Mouse (Mus musculus) intestine, postnatal 0 days (tissue): ENCODE measurements around the gene Osbpl11. TPM values are rescaled to one million over a fixed set of nuclear protein-coding genes. Genes with fewer than 3 reads are reported as not detected.

Source experiments
- ATAC-seq: fragments of 200-750 bp; cut with Nextera tagmentation; 2 replicates; pipeline ENCODE4 v1.8.0; 2017; ENCODE audit warnings: mild to moderate bottlenecking, moderate TSS enrichment, moderate library complexity
- H3K27ac ChIP-seq: fragments of 300-500 bp; sonication (generic); 2 replicates; pipeline ENCODE4 v1.5.1; 2014; ENCODE audit warnings: mild to moderate bottlenecking, low read depth, low read length, moderate library complexity
- H3K27me3 ChIP-seq: fragments of 300-500 bp; sonication (generic); replicated peaks from 2 replicates; pipeline ENCODE4 v1.6.1; 2014; ENCODE audit warnings: low read length, mixed read lengths; ENCODE audit not compliant: control insufficient read depth, insufficient read depth
- H3K36me3 ChIP-seq: fragments of 300-500 bp; sonication (generic); 2 replicates; pipeline ENCODE4 v1.6.1; 2014; ENCODE audit warnings: mild to moderate bottlenecking, moderate library complexity; ENCODE audit not compliant: control insufficient read depth, insufficient read depth
- H3K4me1 ChIP-seq: fragments of 300-500 bp; sonication (generic); replicated peaks from 2 replicates; pipeline ENCODE4 v1.6.1; 2014; ENCODE audit warnings: antibody characterized with exemption, low read length, mixed read lengths; ENCODE audit not compliant: control insufficient read depth, insufficient read depth
- H3K4me2 ChIP-seq: fragments of 300-500 bp; sonication (generic); replicated peaks from 2 replicates; pipeline ENCODE4 v1.6.1; 2014; ENCODE audit warnings: low read depth, mild to moderate bottlenecking, moderate library complexity
- H3K4me3 ChIP-seq: fragments of 300-500 bp; sonication (generic); 2 replicates; pipeline ENCODE4 v1.5.1; 2014; ENCODE audit warnings: low read depth, low read length
- H3K9ac ChIP-seq: fragments of 300-500 bp; sonication (generic); 2 replicates; pipeline ENCODE4 v1.6.1; 2014; ENCODE audit warnings: mild to moderate bottlenecking, low read depth, low read length
- H3K9me3 ChIP-seq: fragments of 300-500 bp; sonication (generic); 2 replicates; pipeline ENCODE4 v1.6.1; 2016; ENCODE audit warnings: mixed run types; ENCODE audit not compliant: control insufficient read depth
- CTCF ChIP-seq: sonication (generic); IDR thresholded peaks from 2 replicates; pipeline ENCODE4 v1.5.1; 2016; ENCODE audit warnings: low read depth, mild to moderate bottlenecking, control low read depth, antibody characterized with exemption, moderate library complexity
- WGBS: fragments of 180-500 bp; shearing (Covaris S2); extraction: QIAGEN DNeasy Blood & Tissue Kit; methylation state at CpG from one replicate; pipeline ENCODE4 v1.1.7; 2014; 5-methylcytosine and 5-hydroxymethylcytosine counted together
- polyA plus RNA-seq: library from polyadenylated mRNA; unstranded; fragments of >200 nt; fragmentation: Nextera tagmentation; extraction: Ambion mirVana; gene quantifications from 2 replicates; pipeline ENCODE4 v1.2.1, GENCODE M21; 2015

Osbpl11 gene
- polyA plus RNA-seq, 1 experiment from 2014 or later = 9.2 TPM

DNA sequence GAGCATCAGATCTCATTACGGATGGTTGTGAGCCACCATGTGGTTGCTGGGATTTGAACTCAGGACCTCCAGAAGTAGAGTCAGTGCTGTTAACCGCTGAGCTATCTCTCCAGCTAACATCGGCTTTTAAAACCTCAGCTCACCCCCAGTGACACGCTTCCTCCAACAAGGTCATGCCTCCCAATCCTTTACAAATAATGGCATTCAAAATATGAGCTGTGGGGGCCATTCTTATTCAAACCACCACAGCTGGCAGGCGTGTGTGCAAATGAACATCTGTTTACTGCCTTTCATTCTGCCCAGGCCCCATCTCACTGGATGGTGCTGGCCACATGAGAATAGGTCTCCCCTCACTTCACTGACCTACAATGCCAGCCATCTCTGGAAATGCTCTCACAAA lies 61.7 kb downstream of the Osbpl11 start:
- no peaks in the 10 kb centered on the region for H3K4me1 ChIP-seq
- H3K36me3 ChIP-seq = peaks cover 25% of the 10 kb centered on the region
- WGBS = 91% methylated on average over 5 of the region's 5 CpGs
- H3K27me3 ChIP-seq = no peaks in the 10 kb centered on the region
- no peak for TF ChIP-seq CTCF
- ATAC-seq = no peak
- no peak overlapping the region for H3K27ac ChIP-seq
- H3K4me2 ChIP-seq = no peak overlapping the region
- no peak overlapping the region for H3K4me3 ChIP-seq
- H3K9ac ChIP-seq = no peak overlapping the region
- no peaks in the 10 kb centered on the region for H3K9me3 ChIP-seq

DNA sequence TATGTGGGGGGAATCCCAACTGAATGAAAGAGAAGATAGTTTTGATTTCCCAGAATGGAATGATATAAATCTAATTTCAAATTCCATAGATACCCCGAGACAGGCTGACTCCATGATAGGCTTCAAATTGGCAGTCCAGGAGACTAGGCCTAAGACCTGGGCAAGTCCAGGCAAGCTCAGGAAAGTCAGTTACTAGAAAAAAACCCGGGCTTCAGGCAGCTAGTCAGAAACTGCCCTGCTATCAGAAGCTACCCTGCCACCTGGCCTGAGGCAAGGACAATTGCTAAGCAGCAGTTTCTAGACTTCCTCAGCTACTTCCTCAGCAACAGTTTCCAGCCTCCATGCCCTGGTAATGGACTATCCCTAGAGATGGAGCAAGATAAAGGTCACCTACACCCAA lies 62.1 kb downstream of the Osbpl11 start:
- Histone ChIP-seq H3K9ac (no peak overlapping the region), H3K9me3 (no peaks in the 10 kb centered on the region), H3K4me1 (no peaks in the 10 kb centered on the region), H3K4me2 (no peak overlapping the region), H3K36me3 (peaks cover 22% of the 10 kb centered on the region), H3K4me3 (no peak overlapping the region), H3K27me3 (no peaks in the 10 kb centered on the region), H3K27ac (no peak overlapping the region)
- no peak for TF ChIP-seq CTCF
- no peak for ATAC-seq
- WGBS = 76% methylated on average over 2 of the region's 2 CpGs

DNA sequence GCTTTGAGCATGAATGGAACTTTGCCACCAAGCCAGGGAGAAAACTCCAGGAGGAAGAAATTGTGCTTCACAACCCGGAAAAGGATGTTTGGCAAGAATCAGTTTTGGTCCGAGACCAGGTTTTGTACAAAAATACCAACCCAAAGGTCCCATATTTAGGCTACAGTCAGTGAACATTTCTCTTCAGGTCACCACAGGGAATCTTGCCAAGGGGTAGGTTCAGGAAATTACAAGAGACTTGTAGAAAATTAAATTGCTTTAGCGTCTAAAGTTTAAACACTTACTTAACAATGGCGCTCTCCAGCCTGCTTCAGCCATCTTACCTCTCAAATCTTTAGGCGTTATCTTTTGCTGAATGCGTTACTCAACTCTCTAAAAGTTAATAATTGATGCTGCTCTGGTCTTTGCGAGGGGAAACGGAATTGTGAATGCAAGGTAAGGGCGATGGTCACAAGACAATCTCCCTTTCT lies 65.8 kb downstream of the Osbpl11 start:
- no peak for TF ChIP-seq CTCF
- H3K4me1 ChIP-seq = no peaks in the 10 kb centered on the region
- peak; percentile 68 for ATAC-seq
- H3K9me3 ChIP-seq = no peaks in the 10 kb centered on the region
- peak overlapping the region; percentile 97 for H3K9ac ChIP-seq
- no peaks in the 10 kb centered on the region for H3K27me3 ChIP-seq
- peak overlapping the region; percentile 97 for H3K27ac ChIP-seq
- no peaks in the 10 kb centered on the region for H3K36me3 ChIP-seq
- 4% methylated on average over 9 of the region's 9 CpGs for WGBS
- H3K4me2 ChIP-seq = peak overlapping the region; percentile 71
- H3K4me3 ChIP-seq = peak overlapping the region; percentile 89

DNA sequence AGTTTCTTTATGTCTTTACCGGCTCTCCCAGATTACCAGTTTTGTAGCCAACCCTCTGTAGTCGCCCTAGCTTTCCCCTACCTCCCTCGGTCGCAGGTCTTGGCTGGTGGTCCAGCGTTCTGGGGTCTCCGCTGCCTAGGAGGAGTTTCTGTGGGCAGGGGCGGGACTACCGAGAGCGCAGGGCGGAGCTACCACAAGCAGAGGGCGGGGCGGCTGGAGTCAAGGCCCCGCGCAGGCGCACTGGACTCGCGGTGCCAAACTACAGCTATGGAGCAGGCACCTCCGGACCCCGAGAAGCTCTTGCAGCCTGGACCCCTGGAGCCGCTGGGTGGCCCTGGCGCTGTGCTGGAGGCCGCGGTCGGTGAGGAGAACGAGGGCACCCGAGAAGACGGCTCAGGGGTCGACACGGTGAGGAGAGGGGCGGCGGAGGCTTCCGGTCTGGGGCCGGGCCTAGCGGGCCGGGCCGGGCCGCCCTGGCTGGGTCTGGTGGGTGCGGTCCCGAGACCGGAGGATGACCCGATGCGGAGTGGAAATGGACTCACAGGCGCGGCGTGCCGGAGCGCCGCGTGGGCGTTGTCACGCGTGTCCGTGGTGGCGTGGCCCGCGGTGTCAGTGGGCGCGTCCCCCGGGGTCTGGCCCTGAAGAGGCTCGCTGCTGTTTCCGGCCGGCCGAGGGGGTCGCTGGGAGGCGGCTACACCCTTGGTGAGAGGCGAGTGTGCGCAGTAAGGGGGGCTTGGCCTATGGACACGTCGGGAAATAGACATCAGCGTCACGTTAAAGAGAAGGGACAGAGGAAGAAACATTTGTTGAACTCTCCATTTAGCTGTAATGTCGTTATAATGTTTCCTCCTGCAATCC lies 66.6 kb downstream of the Osbpl11 start, which contains the start of gene Snx4:
Snx4 (plus strand) TSS at position 249 of the 858 bp plus-strand sequence.
- Histone ChIP-seq H3K4me3 (peak within 1 kb of the TSS; percentile 89), H3K9ac (peak within 1 kb of the TSS; percentile 97), H3K36me3 (no peaks in the 10 kb centered on the region), H3K27me3 (no peaks in the 10 kb centered on the region), H3K9me3 (no peaks in the 10 kb centered on the region), H3K4me2 (peak within 1 kb of the TSS; percentile 71), H3K4me1 (no peaks in the 10 kb centered on the region), H3K27ac (peak within 1 kb of the TSS; percentile 97)
- WGBS = under 1% methylated on average over 71 of the region's 72 CpGs
- ATAC-seq = peak; percentile 92
- no peak; the same call in 1 of the 2 replicates for TF ChIP-seq CTCF

DNA sequence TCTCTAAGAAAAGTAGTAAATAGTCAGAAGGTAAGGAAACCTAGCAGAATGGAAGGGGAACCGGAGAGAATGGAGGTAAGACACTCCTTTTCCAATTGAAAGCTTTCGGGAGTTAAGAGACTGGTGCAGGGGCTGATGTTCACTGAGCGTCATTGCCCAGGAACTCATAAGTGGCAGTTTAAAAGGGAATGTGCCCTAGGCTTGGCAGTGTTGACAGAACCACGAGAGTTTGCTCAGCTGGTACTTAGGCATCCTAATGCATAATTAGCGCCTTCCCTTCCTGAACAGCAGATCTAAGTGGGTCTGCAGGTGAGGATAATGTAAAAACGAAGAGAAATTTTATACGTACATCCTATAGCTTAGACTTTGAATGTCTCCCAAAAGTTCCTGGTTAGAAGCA lies 70.7 kb downstream of the Osbpl11 start:
- no peak overlapping the region for H3K9ac ChIP-seq
- H3K27me3 ChIP-seq = no peaks in the 10 kb centered on the region
- no peak for ATAC-seq
- H3K36me3 ChIP-seq = peaks cover 3% of the 10 kb centered on the region; the same call in 1 of the 2 replicates
- TF ChIP-seq CTCF = no peak
- WGBS = 71% methylated on average over 7 of the region's 7 CpGs
- no peak overlapping the region for H3K4me3 ChIP-seq
- no peak overlapping the region for H3K4me2 ChIP-seq
- H3K9me3 ChIP-seq = no peaks in the 10 kb centered on the region
- no peak overlapping the region for H3K27ac ChIP-seq
- 0 out of 2 replicates have a peak, but pooled peaks cover 3% of the 10 kb centered on the region for H3K4me1 ChIP-seq

DNA sequence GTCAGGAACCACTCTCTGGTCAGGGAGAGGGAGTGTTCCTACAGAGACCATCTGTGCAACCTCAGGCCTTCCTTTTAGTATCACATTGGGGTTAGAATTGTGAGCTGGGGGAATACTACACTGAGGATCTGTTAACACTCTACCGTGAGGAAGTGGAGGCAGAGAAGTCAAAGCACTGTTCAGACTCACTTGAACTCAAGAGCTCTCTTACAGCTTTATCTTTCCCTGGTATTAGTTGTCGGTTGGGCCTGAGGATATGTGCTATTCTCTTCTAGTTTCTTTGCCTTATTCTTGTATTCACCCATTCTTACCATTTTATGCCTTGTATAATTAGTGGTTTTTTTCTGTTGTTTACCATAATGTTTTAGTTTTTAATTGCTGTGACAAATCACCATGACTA lies 73.7 kb downstream of the Osbpl11 start:
- Histone ChIP-seq H3K4me3 (no peak overlapping the region), H3K9ac (no peak overlapping the region), H3K27me3 (no peaks in the 10 kb centered on the region), H3K36me3 (peaks cover 7% of the 10 kb centered on the region), H3K4me1 (0 out of 2 replicates have a peak, but pooled peaks cover 3% of the 10 kb centered on the region), H3K27ac (no peak overlapping the region), H3K4me2 (no peak overlapping the region), H3K9me3 (no peaks in the 10 kb centered on the region)
- TF ChIP-seq CTCF = no peak
- ATAC-seq = no peak
- WGBS = 82% methylated on average over 2 of the region's 2 CpGs
